Mouse (Mus musculus): ENCODE results near the gene C1galt1c1. TPM values are rescaled to one million over a fixed set of nuclear protein-coding genes. Genes with fewer than 3 reads are reported as not detected.

C1galt1c1 gene
- 71.4 TPM for polyA plus RNA-seq (2014; fragmentation: Illumina TruSeq; extraction: RNeasy Lipid Tissue Mini Kit (QIAGEN cat#74804); ENCODE audit: low read depth, low replicate concordance)

GRCm38 (mm10) chrX:38634801-38635637 is at the start of gene C1galt1c1:
Gene C1galt1c1 (minus strand): TSS chrX:38635087.

GRCm38 (mm10) chrX:38600177-38600994 is 34.5 kb downstream of the C1galt1c1 start, which contains the start of gene Mcts1:
Gene Mcts1 (plus strand): TSS chrX:38600578.

Other genes starting within 250 kb of the C1galt1c1 start
- gene Lamp2, start 178.6 kb downstream of the C1galt1c1 start, polyA plus RNA-seq (2014; fragmentation: Illumina TruSeq; extraction: RNeasy Lipid Tissue Mini Kit (QIAGEN cat#74804); ENCODE audit: low read depth, low replicate concordance): 1,372 TPM
- 54.5 TPM for gene Cul4b, start 58.9 kb downstream of the C1galt1c1 start, polyA plus RNA-seq (2014; fragmentation: Illumina TruSeq; extraction: RNeasy Lipid Tissue Mini Kit (QIAGEN cat#74804); ENCODE audit: low read depth, low replicate concordance)
- gene Mcts1, start 34.5 kb downstream of the C1galt1c1 start, polyA plus RNA-seq (2014; fragmentation: Illumina TruSeq; extraction: RNeasy Lipid Tissue Mini Kit (QIAGEN cat#74804); ENCODE audit: low read depth, low replicate concordance): 155 TPM
- 0.61 TPM for gene 6030498E09Rik, start 137.6 kb upstream of the C1galt1c1 start, polyA plus RNA-seq (2014; fragmentation: Illumina TruSeq; extraction: RNeasy Lipid Tissue Mini Kit (QIAGEN cat#74804); ENCODE audit: low read depth, low replicate concordance)